Mouse (Mus musculus) testis, adult 2 months (tissue): ENCODE results near the gene Adam1b. TPM values are rescaled to one million over a fixed set of nuclear protein-coding genes. Genes with fewer than 3 reads are reported as not detected.

Source experiments
- H3K27ac ChIP-seq: fragments of 200-500 bp; 2 replicates; pipeline ENCODE4 v1.5.1; 2012; ENCODE audit warnings: low read depth, low read length; ENCODE audit not compliant: control insufficient read depth, insufficient read depth
- H3K27me3 ChIP-seq: fragments of 200-500 bp; 2 replicates; pipeline ENCODE4 v1.6.1; 2012; ENCODE audit warnings: mild to moderate bottlenecking, low read length, moderate library complexity; ENCODE audit not compliant: control insufficient read depth, insufficient read depth
- H3K36me3 ChIP-seq: fragments of 200-500 bp; 2 replicates; pipeline ENCODE4 v1.6.1; 2012; ENCODE audit warnings: mild to moderate bottlenecking, low read length; ENCODE audit not compliant: control insufficient read depth, insufficient read depth
- H3K4me1 ChIP-seq: fragments of 200-500 bp; 2 replicates; pipeline ENCODE4 v1.6.1; 2012; ENCODE audit warnings: low read length; ENCODE audit not compliant: control insufficient read depth, insufficient read depth
- H3K4me3 ChIP-seq: fragments of 200-500 bp; 2 replicates; pipeline ENCODE4 v1.5.1; 2012; ENCODE audit warnings: low read depth, mild to moderate bottlenecking, low read length, moderate library complexity, mixed read lengths; ENCODE audit not compliant: control insufficient read depth
- CTCF ChIP-seq: fragments of 200-500 bp; IDR thresholded peaks from 2 replicates; pipeline ENCODE4 v1.5.1; 2012; ENCODE audit warnings: low read depth, mild to moderate bottlenecking, inconsistent platforms, low read length, moderate library complexity; ENCODE audit not compliant: control insufficient read depth, insufficient read depth, insufficient replicate concordance
- POLR2A ChIP-seq: fragments of 200-500 bp; IDR thresholded peaks from 2 replicates; pipeline ENCODE4 v1.6.1; 2012; ENCODE audit warnings: low read depth, mild to moderate bottlenecking, inconsistent platforms, low read length, moderate library complexity; ENCODE audit not compliant: control insufficient read depth
- polyA plus RNA-seq: library from polyadenylated mRNA; depleted of rRNA; stranded (reverse); fragments of >200 nt; gene quantifications from 2 replicates; pipeline ENCODE4 v1.2.3, GENCODE M21; 2012; rRNA removed

The Adam1b gene
- 79.7 and 85.1 TPM in 2 replicates for polyA plus RNA-seq

- TF ChIP-seq CTCF, result no peak
- TF ChIP-seq POLR2A, result peak; percentile 65; the same call in 1 of the 2 replicates
- Histone ChIP-seq H3K27ac (peak within 1 kb of the TSS; percentile 87), H3K36me3 (no peaks in the 10 kb centered on the region), H3K4me1 (peaks cover 10% of the 10 kb centered on the region), H3K4me3 (peak within 1 kb of the TSS; percentile 82), H3K27me3 (no peaks in the 10 kb centered on the region)
These were observed at the start of gene Adam1b for GRCm38 (mm10) chr5:121503231-121503630. TSS of gene Adam1b (minus strand) at chr5:121503435.

GRCm38 (mm10) chr5:121549196-121549595, 46.0 kb upstream of the Adam1b start:
- no peak overlapping the region for H3K27ac ChIP-seq
- H3K27me3 ChIP-seq, result no peaks in the 10 kb centered on the region
- H3K4me1 ChIP-seq, result peaks cover 11% of the 10 kb centered on the region
- H3K36me3 ChIP-seq, result no peaks in the 10 kb centered on the region
- no peak overlapping the region for H3K4me3 ChIP-seq
- TF ChIP-seq CTCF, result no peak
- no peak for TF ChIP-seq POLR2A

- H3K4me3 ChIP-seq, result no peak overlapping the region
- H3K27ac ChIP-seq, result no peak overlapping the region
- peaks cover 19% of the 10 kb centered on the region for H3K4me1 ChIP-seq
- no peaks in the 10 kb centered on the region for H3K27me3 ChIP-seq
- H3K36me3 ChIP-seq, result no peaks in the 10 kb centered on the region
- TF ChIP-seq CTCF (no peak), POLR2A (no peak)
These were observed 43.8 kb upstream of the Adam1b start for GRCm38 (mm10) chr5:121547084-121547483.

- H3K27ac ChIP-seq, result no peak overlapping the region
- TF ChIP-seq POLR2A (no peak), CTCF (peak; percentile 41; the same call in 1 of the 2 replicates)
- H3K27me3 ChIP-seq, result no peaks in the 10 kb centered on the region
- H3K4me3 ChIP-seq, result peak overlapping the region; percentile 92
- no peaks in the 10 kb centered on the region for H3K36me3 ChIP-seq
- H3K4me1 ChIP-seq, result peaks cover 19% of the 10 kb centered on the region
These were observed 43.3 kb upstream of the Adam1b start for GRCm38 (mm10) chr5:121546530-121546895.

- no peaks in the 10 kb centered on the region for H3K36me3 ChIP-seq
- H3K4me1 ChIP-seq, result peaks cover 19% of the 10 kb centered on the region
- no peak for TF ChIP-seq CTCF
- peak; percentile 68; the same call in 1 of the 2 replicates for TF ChIP-seq POLR2A
- H3K4me3 ChIP-seq, result peak within 1 kb of the TSS; percentile 92
- no peaks in the 10 kb centered on the region for H3K27me3 ChIP-seq
- H3K27ac ChIP-seq, result peak within 1 kb of the TSS; percentile 88
These were observed 42.7 kb upstream of the Adam1b start, which contains the start of gene Mapkapk5 for GRCm38 (mm10) chr5:121545793-121546529. TSS of gene Mapkapk5 (minus strand) at chr5:121545905.

GRCm38 (mm10) chr5:121544910-121545792, 41.9 kb upstream of the Adam1b start, which contains the start of the genes Adam1a and Gm42878:
TSS of gene Adam1a (minus strand) at chr5:121545482.
TSS of gene Gm42878 (minus strand) at chr5:121545482.
- Histone ChIP-seq H3K36me3 (no peaks in the 10 kb centered on the region), H3K27ac (peak within 1 kb of the TSS; percentile 88), H3K27me3 (no peaks in the 10 kb centered on the region), H3K4me1 (peaks cover 19% of the 10 kb centered on the region), H3K4me3 (peak within 1 kb of the TSS; percentile 92)
- TF ChIP-seq CTCF (no peak), POLR2A (no peak)

GRCm38 (mm10) chr5:121543370-121543769, 40.1 kb upstream of the Adam1b start:
- H3K27me3 ChIP-seq, result no peaks in the 10 kb centered on the region
- no peak for TF ChIP-seq POLR2A
- no peak for TF ChIP-seq CTCF

More at GRCm38 (mm10) chr5:121543370-121543769, 40.1 kb upstream of the Adam1b start:
- no peaks in the 10 kb centered on the region for H3K36me3 ChIP-seq
- no peak overlapping the region for H3K4me3 ChIP-seq
- peaks cover 19% of the 10 kb centered on the region for H3K4me1 ChIP-seq
- H3K27ac ChIP-seq, result no peak overlapping the region
